Mouse (Mus musculus): ENCODE data around the gene Olfr279.
"Not testable (repeated sequence)": the region's sequence is repeated elsewhere in the genome, so short reads cannot be mapped to it uniquely, and the experiment has no call there.

The Olfr279 gene

DNA sequence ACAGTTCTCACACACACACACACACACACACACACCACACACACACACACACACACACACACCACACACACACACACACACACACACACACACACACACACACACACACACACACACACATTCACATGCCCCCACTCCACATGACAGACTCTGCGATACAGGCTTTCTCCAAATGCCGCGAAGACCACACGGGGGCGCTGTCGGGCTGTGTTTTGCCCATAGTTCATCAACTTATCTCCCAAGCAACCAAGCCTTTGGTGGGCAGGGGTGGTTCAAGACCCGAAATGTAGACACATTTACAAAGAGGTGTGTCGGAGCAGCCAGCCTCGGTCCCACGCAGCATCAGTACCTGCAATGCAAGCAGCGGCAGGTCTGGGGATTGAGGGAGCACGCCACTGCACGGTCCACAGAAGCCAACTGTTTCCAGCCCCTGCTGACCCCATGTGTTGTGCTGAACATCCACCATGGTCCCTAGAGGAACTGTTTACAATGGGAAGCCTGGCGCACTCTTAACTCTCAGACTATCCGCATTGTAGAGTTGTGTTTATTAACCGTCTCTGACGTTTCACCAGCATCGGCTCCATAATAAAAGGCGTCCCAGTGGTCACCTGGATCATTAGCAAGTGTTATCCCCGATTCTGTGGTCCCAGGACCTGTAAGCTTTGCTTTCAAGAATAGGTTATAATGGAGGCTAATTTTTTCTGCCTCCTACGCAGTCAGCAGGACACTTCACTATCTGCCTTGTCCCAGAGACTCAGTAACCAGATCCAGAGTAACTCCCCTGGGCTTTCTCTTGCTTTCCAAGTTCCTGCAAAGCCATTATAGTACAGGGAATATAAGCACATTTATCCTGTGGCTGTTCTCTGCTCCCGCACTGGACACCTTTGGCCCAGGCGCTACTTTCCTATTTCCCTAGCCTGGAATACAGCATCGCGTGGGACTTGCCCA is 18.5 kb downstream of the Olfr279 start:
- peak; percentile 59 to 64 for DNase-seq (ENCODE audit: low spot score in 2 of 2)

DNA sequence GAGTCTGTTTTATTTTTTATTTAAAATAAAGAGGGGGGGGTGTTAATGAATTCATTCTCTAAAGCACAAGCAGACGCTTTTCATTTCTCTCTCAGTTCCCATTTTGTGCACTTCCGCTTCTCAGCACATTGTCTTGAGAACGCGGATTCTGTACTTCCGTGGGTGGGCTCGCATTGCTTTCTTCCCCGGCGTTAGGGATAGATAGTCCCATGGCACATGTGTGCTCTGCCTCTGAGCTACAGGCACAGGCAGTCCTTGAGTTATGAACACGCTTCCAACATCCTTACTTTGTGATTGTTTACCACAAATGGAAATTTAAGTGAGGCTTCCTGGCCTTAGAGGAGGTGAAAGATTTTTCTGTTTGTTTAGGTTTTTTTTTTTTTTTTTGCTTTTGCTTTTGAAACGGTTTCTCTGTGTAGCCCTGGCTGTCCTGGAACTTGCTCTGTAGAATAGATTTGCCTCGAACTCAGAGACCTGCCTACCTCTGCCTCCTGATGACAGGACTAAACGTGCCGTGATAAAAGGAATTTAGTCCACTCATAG is 19.3 kb downstream of the Olfr279 start:
- no peak for DNase-seq (ENCODE audit: low spot score in 2 of 2)

DNA sequence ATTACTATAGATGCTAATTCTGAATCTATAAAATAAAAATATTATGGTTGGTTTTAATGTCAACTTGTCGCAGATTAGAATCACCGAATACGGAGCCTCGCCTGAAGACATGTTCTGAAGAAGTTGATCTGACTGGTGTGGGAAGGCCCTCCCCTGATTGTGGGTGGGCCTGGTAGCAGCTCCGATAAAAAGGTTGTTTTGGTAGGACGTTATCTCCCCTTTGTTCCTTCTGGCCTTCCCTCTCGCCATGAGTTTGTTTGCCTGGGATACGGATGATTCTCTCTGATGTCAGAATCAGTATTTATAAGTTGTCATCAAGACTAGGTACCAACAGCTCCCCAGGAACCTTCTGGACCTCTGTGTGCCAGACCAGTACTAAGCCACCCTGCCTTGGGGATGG is 20.0 kb downstream of the Olfr279 start:
- DNase-seq (ENCODE audit: low spot score in 2 of 2): no peak

DNA sequence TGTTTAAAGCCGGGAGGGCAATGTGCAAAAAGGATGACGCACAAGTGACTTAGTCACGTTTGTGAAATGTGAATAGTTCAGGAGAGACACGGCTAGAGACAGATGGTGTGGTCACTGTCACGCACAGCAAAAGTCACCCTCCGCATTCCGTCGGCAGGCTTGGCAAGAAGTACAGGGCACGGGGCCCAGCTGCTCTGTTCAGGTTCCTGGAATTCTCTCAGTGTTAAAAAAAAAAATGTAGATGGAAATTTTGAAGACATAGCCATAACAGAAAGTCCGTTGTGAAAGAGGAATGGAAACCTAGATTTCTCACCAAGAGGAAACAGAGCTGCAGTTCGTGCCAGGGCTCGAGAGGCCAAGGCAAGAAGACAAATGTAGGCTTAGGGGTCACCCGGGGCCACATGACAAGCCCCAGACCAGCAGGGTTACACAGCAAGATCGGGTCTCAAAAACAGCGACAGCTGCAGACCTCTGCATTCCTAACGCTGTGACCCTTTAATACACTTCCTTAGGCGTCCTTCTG is 20.7 kb downstream of the Olfr279 start:
- no peak for DNase-seq (ENCODE audit: low spot score in 2 of 2)

DNA sequence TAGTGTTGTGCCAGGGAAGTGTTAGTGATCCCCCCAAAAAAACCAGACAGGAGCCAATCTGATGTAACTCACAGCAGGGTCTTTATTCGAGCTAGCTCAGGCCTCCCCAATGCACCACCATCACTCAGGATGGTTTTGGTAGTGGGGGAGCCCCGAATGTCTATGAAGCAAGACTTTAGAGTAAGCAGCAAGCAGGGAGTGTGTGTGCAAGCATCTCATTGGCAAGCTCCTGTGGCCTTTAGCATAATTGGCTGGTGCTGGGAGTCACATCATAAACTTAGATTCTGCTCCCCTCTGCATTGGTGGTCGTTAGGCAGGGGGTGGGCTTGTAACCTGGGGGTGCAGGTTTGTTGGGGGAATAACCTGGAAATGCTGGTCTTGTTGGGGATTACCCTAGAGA is 21.5 kb downstream of the Olfr279 start:
- not testable (repeated sequence) for DNase-seq (ENCODE audit: low spot score in 2 of 2)

DNA sequence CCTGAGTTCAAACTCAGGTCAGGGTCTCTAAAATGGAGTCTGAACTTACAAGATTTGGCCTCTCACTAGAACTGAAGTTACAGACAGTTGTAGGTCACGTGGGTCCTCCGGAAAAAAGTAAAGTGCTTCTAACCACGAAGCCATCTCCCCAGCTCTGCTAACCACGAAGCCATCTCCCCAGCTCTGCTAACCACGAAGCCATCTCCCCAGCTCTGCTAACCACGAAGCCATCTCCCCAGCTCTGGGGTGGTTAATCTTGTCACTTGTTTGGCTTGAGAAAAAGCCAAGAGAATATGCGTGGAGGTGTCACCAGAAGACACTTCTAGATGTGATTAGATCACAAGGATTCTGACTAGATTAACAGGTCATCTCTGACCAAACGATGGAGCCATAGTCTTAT is 21.9 kb downstream of the Olfr279 start:
- DNase-seq (ENCODE audit: low spot score in 2 of 2): no peak

DNA sequence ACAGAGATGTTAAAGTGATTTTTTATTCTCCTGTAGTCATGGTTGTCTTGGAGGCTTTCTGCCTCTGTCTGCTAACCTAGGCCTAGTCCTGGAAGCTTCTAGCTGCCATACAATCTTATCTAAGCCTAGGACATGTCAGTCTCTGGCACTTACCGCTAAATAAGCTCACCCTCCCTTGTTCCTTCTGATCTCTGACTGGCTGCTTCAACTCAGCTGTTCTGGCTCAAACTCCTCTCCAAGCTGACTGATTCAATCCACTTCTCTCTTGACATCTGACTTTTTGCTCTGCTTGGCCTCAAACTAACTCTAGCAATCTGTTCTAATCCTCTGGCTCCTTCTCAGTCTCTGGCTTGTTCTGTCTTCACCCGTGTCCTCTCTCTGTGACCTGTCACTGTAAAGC is 22.6 kb downstream of the Olfr279 start:
- not testable (repeated sequence) for DNase-seq (ENCODE audit: low spot score in 2 of 2)

DNA sequence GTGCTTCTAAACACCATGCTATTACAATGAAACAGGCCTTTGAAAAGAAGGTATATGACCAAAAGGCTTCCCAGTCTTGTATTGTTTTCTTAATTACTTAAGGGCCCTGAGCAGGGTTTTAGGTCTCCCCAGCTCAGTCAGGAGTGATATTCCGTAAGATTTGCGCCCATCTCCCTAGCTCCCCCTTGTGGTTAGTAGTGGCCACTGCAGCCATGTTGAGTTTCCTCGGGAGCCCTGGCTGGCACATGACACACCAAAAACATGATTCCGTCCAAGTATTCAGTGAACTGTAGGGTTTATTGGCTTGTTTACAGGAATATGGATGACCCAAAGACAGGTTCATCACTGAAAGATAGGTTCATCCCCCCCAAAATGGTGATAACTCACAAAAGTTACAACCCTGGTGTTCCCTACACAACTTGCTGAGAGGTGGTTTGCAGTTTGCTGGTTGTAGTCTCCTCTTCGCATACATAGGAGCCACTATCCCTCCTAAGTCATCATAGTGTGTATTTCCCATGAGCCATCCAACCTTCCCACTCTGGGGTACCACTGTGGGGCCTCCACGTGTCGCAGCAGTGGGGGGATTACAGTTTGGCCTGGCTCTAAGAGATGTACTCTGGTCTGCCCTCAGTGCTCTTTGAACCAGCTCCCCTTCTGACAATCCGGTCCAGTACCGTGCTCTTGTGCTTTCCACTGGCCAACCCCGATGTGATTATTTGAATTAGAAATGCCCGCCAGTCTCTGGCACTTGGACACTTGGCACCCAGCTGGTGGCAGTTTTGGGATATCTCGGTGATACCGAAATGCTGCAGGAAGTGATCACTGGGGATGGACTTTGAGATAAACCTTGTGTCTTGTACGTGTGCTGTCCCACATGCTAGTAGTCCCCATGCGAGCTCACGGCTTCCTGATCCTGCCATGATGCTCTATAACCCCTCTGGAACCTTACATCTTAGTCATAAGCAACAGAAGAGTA is 25.5 kb downstream of the Olfr279 start:
- DNase-seq (ENCODE audit: low spot score in 2 of 2): peak; percentile 28 to 33

DNA sequence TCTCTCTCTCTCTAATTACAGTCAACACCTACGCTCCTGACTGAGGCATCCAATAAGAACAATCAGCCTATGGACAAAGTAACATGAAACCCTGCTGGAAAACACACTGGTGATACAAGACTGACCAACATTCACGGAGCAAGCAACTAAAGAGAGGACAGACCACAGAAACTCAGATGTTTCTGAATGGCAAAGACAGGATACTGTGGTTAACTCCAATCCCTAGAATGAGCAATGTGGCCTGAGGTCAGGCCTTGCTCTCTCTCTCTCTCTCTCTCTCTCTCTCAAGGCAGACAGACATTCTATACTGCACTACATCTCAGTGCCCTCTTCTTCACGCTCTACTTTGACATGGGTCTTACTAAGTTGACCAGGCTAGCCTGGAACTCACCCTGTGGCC is 29.0 kb downstream of the Olfr279 start:
- no peak for DNase-seq (ENCODE audit: low spot score in 2 of 2)

DNA sequence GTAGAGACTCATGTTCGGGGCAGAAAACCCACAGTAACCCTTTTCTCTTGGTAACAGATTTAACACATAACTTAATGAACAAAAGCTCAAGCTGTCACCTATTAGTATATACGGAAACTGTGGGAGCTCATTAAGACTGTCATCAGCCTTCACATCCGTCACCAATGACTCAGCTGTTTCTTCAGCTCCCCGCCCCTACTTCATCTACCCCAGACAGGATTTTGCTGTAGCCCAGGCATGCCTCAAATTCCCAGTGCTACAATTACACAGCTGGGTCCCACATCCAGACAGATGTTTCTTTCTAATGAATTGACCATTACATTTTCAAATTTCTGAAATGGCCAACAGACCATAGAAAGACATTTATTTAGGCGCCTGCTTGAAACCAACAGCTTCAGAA is 33.9 kb downstream of the Olfr279 start:
- DNase-seq (ENCODE audit: low spot score in 2 of 2): no peak

DNA sequence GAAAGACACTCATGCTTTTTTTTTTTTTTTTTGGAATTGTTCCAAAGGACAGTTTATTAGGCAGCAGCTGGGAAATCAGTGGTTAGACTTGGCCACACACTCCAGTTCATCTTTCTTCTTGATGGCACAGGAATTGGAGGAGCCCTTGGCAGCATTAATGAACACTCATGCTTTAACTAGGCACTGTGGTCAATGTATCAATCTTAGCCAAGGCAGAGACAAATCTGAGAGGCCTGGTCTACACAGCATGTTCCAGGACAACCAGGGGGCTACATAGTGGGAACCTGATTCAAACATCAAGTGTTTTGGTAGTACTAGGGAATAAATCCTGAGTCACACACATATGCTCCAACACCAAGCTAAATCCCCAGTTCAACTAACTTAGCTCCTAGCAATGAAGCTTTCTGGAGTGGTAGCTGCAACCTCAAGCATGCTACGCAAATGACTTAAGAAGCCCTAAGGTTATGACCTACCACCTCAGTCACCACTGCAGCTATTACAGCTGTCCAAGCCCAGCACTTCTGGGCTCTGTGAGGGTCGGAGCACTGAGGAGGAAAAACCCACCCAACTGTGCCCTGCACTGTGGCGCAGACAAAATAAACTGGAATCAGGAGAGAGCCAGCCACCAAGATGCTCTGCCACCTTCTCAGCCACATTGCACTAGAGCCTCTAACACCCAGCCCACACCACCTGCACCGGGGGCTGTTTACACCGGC is 35.0 kb downstream of the Olfr279 start:
- DNase-seq (ENCODE audit: low spot score in 2 of 2): no peak

DNA sequence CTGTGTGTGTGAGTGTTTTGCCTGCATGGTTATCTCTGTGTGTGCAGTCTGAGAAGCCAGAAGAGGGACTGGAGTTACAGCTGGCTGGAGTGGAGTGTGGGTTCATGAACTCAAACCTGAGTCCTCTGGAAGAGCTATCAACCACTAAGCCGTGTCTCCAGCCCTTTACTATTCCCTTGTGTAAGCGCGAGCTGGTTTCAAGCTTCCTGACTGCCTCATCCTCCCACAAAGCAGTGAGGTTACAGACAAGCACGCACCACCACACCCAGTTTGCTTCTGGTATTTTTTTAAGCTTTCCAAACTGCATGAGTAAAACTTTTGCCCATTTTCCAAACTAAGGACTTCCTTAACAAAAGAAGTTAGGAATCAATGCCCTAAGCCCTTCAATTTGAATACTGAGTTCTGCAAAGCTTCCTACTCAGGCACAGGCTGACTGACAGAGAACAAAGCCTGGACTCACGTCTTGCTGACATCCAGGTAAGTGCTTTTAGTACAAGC is 35.9 kb downstream of the Olfr279 start:
- DNase-seq (ENCODE audit: low spot score in 2 of 2): no peak

DNA sequence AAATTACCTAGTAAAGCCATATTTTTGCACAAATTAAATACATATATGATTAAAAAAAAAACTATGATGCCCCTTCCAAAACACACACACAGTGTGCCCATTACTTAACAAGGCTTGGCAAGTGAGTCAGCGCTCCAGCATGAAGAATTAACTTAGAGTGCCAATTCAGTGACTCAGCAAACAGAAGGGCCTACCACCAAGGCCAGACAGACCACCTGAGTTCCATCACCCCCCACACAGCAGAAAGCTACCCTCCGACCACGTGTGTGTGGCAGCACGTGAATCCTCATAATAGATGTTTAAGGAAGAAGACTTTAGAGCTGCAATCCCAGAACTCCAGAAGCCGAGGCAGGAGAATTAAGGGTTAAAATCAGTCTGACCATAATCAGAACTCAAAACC is 40.1 kb downstream of the Olfr279 start:
- no peak for DNase-seq (ENCODE audit: low spot score in 2 of 2)

DNA sequence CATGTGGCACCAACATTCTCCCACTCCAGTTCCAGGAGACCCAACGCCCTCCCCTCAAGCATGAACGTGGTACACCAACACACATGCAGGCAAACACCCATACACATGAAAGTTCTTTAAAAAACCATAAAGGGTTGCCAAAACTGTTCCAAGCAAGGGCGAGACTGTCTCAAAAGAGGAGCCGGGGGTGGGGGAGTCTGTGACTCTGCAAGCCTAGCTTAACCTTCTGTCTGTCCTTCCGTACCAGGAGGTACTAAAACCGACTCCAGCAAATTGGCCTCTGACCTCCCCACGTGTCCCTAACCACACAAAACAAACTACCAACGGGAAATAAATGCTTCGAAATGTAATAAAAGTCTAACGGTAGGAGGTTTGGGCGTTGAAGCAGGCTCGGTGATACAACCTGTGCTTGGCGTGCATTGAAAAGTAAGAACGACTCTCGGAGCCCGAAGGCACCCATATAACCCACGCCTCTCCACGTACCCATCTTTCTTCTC is 40.9 kb downstream of the Olfr279 start:
- DNase-seq (ENCODE audit: low spot score in 2 of 2): no peak

DNA sequence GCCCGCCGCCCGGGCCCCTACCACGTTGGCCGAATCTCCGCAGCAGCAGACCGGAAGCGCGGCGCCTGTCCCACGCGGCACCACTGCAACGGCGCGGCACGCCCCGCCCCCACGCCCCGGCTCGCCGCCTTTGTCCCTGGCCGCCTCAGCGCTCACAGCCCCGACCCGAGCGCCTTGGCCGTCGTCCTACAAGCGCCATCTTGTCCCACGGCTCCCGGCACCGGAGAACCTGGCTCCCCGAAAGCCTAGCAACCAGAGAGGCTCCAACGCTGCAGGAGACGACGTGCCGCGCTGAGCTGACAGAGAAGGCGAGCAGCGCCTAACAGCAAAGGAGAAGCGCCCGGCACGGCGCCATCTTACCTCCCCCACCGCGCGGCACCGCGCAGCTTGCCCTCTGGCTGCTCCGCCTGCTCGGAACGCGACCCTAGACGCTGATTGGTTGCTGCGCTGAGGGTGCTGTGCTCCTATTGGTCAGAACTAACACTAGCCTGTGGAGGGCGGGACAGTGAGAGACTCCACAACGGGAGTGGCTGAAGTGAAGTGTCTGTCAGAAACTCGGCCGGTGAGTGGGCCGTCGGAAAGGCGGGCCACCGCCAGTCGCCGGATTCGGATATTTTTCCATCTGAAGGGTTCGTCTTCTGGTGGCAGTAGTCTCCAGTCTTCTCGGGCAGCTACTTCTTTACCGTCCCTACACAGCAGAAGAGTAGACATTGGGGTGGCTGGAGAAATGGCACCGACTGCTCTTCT is 41.9 kb downstream of the Olfr279 start, which contains the start of gene Kansl2:
TSS of gene Kansl2 (minus strand) at position 384 of the 747 bp plus-strand sequence.
- peak; percentile 93 to 97 for DNase-seq (ENCODE audit: low spot score in 2 of 2)

DNA sequence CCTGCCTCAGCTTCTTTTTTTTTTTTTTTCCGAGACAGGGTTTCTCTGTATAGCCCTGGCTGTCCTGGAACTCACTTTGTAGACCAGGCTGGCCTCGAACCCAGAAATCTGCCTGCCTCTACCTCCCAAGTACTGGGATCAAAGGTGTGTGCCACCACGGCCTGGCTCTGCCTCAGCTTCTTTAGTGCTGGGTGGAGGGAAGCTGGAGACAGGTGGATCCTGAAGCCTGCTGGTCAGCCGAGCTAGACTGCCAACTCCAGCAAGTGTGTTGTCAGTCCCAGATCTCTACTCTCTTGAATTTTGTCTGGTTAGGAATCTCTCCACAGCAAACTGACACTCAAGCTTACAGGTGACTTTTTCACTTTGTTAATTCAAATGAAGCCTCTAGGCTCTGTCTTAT is 43.7 kb downstream of the Olfr279 start:
- DNase-seq (ENCODE audit: low spot score in 2 of 2): no peak

DNA sequence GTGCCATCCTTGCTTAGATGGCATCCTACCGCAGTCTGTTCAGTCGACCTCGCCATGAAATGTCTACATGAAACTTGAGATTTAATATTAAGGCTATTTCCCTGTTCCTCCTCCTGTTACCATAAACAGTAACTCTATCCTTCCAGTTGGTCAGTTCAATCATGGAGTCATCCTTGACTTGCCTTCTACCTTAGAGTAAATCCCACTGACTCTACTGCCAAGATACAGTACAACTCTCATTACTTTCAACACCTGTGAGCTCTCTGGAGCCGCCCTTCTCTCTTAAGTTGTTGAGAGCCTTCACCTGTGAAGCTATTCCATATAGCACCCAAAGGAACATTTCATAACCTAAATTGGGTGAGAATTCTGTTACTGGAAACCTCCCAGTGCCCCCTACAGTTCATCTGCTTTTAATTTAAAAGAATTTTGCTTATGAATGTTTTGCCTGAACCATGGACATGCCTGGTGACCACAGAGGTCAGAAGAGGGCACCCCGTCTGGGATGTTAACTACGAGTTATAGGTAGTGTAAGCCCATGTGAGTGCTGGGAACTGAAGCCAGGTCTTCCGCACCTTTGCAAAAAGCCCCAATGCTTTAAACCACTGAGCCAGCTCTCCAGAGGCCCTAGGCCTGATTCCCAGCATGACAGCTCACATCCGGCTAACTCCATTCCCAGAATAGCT is 44.8 kb downstream of the Olfr279 start:
- no peak for DNase-seq (ENCODE audit: low spot score in 2 of 2)

DNA sequence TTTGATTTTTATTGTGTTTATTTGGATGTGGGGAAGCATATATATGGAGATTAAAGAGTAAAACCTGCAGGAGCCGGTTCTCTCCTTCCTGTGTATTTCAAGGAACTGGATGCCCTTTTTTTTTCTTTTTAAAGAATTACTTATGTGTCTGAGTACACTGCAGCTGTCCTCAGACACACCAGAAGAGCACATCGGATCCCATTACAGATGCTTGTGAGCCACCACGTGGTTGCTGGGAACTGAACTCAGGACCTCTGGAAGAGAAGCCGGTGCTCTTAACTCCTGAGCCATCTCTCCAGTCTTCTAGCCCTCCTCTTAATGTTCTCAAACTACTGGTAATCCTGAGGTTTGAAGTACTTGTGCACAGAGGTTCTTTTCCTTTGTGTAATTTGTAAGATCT is 45.7 kb downstream of the Olfr279 start:
- no peak for DNase-seq (ENCODE audit: low spot score in 2 of 2)

DNA sequence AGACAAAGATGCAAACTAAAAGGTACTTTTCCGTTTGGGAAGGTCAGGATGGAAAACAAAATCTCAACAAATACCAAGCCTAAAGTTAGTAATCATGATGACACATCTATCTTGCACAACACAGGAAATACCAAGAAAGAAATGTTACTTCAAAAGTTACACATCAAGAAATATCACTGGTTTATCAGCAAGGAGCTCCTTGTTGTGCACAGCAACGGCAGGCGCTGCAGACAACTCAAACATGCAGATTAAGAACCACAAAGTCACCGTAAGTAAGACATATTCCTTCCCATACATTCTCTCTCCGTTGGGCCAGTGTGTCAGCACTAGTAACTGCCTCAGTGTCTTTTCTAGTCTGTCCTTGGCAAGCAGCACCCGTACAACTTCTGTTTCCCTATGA is 48.9 kb downstream of the Olfr279 start:
- no peak for DNase-seq (ENCODE audit: low spot score in 2 of 2)

DNA sequence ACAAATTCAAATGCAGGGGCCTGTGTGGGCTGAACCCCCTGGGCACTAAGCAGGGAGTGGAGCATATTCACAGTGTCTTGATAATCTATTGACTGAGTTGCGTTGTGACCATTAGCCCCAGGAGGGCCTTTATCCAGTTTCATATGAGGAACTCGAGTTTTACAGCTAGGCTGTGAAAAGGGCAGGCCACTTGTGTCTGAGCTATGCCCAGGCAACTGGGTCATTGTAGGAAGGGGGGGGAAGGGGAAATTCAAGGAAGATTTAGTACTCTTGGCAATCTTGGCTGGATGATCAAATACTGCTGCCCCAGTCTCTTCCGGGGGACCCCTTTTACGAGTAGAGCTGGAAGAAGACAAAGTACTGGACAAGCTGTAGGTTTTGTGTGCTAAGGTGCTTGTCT is 51.1 kb downstream of the Olfr279 start:
- DNase-seq (ENCODE audit: low spot score in 2 of 2): no peak
